Mouse (Mus musculus) CH12.LX (cell line): ENCODE results near the gene Caap1. TPM values are rescaled to one million over a fixed set of nuclear protein-coding genes. Genes with fewer than 3 reads are reported as not detected.

ENCODE experiments used
- DNase-seq: peaks from one replicate; pipeline ENCODE4 v3.0.0-alpha.2; 2013; ENCODE audit errors: extremely low read depth
- H3K27ac ChIP-seq: 2 replicates; pipeline ENCODE4 v1.5.1; 2012; ENCODE audit warnings: low read depth, mild to moderate bottlenecking, control low read depth, moderate library complexity; ENCODE audit not compliant: insufficient read depth
- H3K27me3 ChIP-seq: replicated peaks from 2 replicates; pipeline ENCODE3; 2012; ENCODE audit warnings: inconsistent platforms
- H3K36me3 ChIP-seq, 2 experiments: replicated peaks in 1 of 2; 2 replicates each; pipeline versions ENCODE3 to v1.6.1; 2012; ENCODE audit warnings: inconsistent platforms in 1 of 2, low read length in 1 of 2, mild to moderate bottlenecking in 1 of 2, mixed read lengths in 1 of 2, moderate library complexity in 1 of 2; ENCODE audit not compliant: control insufficient read depth in 1 of 2, insufficient read depth in 1 of 2
- H3K4me1 ChIP-seq, 2 experiments: 2 replicates each; pipeline ENCODE4 v1.6.1; 2012; ENCODE audit warnings: inconsistent platforms in 1 of 2, moderate library complexity in 1 of 2; ENCODE audit not compliant: insufficient read depth in 2 of 2, control insufficient read depth in 1 of 2
- H3K4me2 ChIP-seq: 2 replicates; pipeline ENCODE4 v1.6.1; 2012; ENCODE audit warnings: low read depth, mild to moderate bottlenecking, control low read depth; ENCODE audit not compliant: poor library complexity, insufficient read depth, severe bottlenecking
- H3K4me3 ChIP-seq, 3 experiments: fragments of 150-350 bp in 1 of 3; sonication (generic) in 1 of 3; replicated peaks in 1 of 3; 2 replicates each; pipeline versions ENCODE3 to v1.5.1; 2011 to 2012; ENCODE audit warnings: low read depth in 2 of 3, low read length in 2 of 3, mild to moderate bottlenecking in 2 of 3, moderate library complexity in 2 of 3, control low read depth in 1 of 3, improper control_type of control experiment in 1 of 3, inconsistent platforms in 1 of 3, mixed read lengths in 1 of 3; ENCODE audit not compliant: poor library complexity in 1 of 3
- H3K79me2 ChIP-seq: replicated peaks from 2 replicates; pipeline ENCODE4 v1.6.1; 2012; ENCODE audit warnings: mild to moderate bottlenecking, moderate library complexity; ENCODE audit not compliant: control insufficient read depth, poor library complexity, insufficient read depth, severe bottlenecking; ENCODE audit errors: extremely low read depth
- H3K9ac ChIP-seq: 2 replicates; pipeline ENCODE4 v1.6.1; 2012; ENCODE audit warnings: low read depth, mild to moderate bottlenecking, control low read depth, moderate library complexity; ENCODE audit not compliant: insufficient read depth
- H3K9me3 ChIP-seq: replicated peaks from 2 replicates; pipeline ENCODE3; 2012; ENCODE audit warnings: low read length, inconsistent platforms, mixed read lengths
- BHLHE40 ChIP-seq: IDR thresholded peaks from 2 replicates; pipeline ENCODE4 v1.6.1; 2011; ENCODE audit warnings: mild to moderate bottlenecking, low read depth, low read length, improper control_type of control experiment
- CHD1 ChIP-seq: IDR thresholded peaks from 2 replicates; pipeline ENCODE4 v1.6.1; 2012; ENCODE audit warnings: low read depth, low read length, improper control_type of control experiment, inconsistent platforms
- E2F4 ChIP-seq: IDR thresholded peaks from 2 replicates; pipeline ENCODE4 v1.6.1; 2011; ENCODE audit warnings: low read depth, low read length, improper control_type of control experiment; ENCODE audit not compliant: insufficient replicate concordance
- ELF1 ChIP-seq: IDR thresholded peaks from 2 replicates; pipeline ENCODE4 v1.6.1; 2014; ENCODE audit warnings: low read depth, mild to moderate bottlenecking, inconsistent platforms, low read length, improper control_type of control experiment
- GABPA ChIP-seq: IDR thresholded peaks from 2 replicates; pipeline ENCODE4 v1.6.1; 2012; ENCODE audit warnings: low read depth, low read length, improper control_type of control experiment, inconsistent platforms; ENCODE audit not compliant: insufficient replicate concordance
- HCFC1 ChIP-seq: IDR thresholded peaks from 2 replicates; pipeline ENCODE4 v1.6.1; 2012; ENCODE audit warnings: low read depth, mild to moderate bottlenecking, inconsistent platforms, low read length, improper control_type of control experiment
- IRF4 ChIP-seq: IDR thresholded peaks from 2 replicates; pipeline ENCODE4 v1.6.1; 2014; ENCODE audit warnings: low read depth, mild to moderate bottlenecking, inconsistent platforms, low read length, improper control_type of control experiment
- JUND ChIP-seq: conservative IDR thresholded peaks from 2 replicates; pipeline ENCODE4 v1.6.1; 2011; ENCODE audit warnings: low read depth, low read length, improper control_type of control experiment
- KAT2A ChIP-seq: IDR thresholded peaks from 2 replicates; pipeline ENCODE4 v1.6.1; 2012; ENCODE audit warnings: low read length, improper control_type of control experiment, inconsistent platforms; ENCODE audit not compliant: insufficient replicate concordance
- MAFK ChIP-seq: IDR thresholded peaks from 2 replicates; pipeline ENCODE4 v1.6.1; 2011; ENCODE audit warnings: low read length, improper control_type of control experiment; ENCODE audit not compliant: insufficient replicate concordance
- MAX ChIP-seq: IDR thresholded peaks from 2 replicates; pipeline ENCODE4 v1.6.1; 2011; ENCODE audit warnings: low read length, improper control_type of control experiment
- MAZ ChIP-seq: IDR thresholded peaks from 2 replicates; pipeline ENCODE4 v1.6.1; 2012; ENCODE audit warnings: low read depth, mild to moderate bottlenecking, inconsistent platforms, low read length, improper control_type of control experiment, moderate library complexity
- MEF2A ChIP-seq: IDR thresholded peaks from 2 replicates; pipeline ENCODE4 v1.6.1; 2014; ENCODE audit warnings: low read depth, mild to moderate bottlenecking, inconsistent platforms, low read length, improper control_type of control experiment, borderline replicate concordance
- MYC ChIP-seq: IDR thresholded peaks from 2 replicates; pipeline ENCODE4 v1.6.1; 2011; ENCODE audit warnings: low read depth, mild to moderate bottlenecking, improper control_type of control experiment, low read length
- NRF1 ChIP-seq: IDR thresholded peaks from 2 replicates; pipeline ENCODE4 v1.6.1; 2014; ENCODE audit warnings: low read depth, mild to moderate bottlenecking, inconsistent platforms, low read length, improper control_type of control experiment, moderate library complexity
- PAX5 ChIP-seq: IDR thresholded peaks from 2 replicates; pipeline ENCODE4 v1.6.1; 2012; ENCODE audit warnings: low read length, inconsistent platforms, mixed read lengths
- POLR2A ChIP-seq: IDR thresholded peaks from 2 replicates; pipeline ENCODE4 v1.6.1; 2011; ENCODE audit warnings: low read depth, mild to moderate bottlenecking, improper control_type of control experiment, low read length
- POLR2AphosphoS2 ChIP-seq: IDR thresholded peaks from 2 replicates; pipeline ENCODE4 v1.6.1; 2011; ENCODE audit warnings: low read depth, low read length, improper control_type of control experiment
- RAD21 ChIP-seq: IDR thresholded peaks from 2 replicates; pipeline ENCODE4 v1.6.1; 2011; ENCODE audit warnings: low read depth, mild to moderate bottlenecking, low read length, improper control_type of control experiment, moderate library complexity
- RCOR1 ChIP-seq: conservative IDR thresholded peaks from 2 replicates; pipeline ENCODE4 v1.6.1; 2012; ENCODE audit warnings: low read depth, mild to moderate bottlenecking, inconsistent platforms, low read length, improper control_type of control experiment
- SMC3 ChIP-seq: IDR thresholded peaks from 2 replicates; pipeline ENCODE4 v1.6.1; 2011; ENCODE audit warnings: low read depth, low read length, improper control_type of control experiment
- TBP ChIP-seq: conservative IDR thresholded peaks from 2 replicates; pipeline ENCODE4 v1.6.1; 2011; ENCODE audit warnings: low read depth, low read length, improper control_type of control experiment
- TCF12 ChIP-seq: IDR thresholded peaks from 2 replicates; pipeline ENCODE4 v1.6.1; 2014; ENCODE audit warnings: low read depth, mild to moderate bottlenecking, inconsistent platforms, low read length, improper control_type of control experiment
- UBTF ChIP-seq: IDR thresholded peaks from 2 replicates; pipeline ENCODE4 v1.6.1; 2012; ENCODE audit warnings: low read depth, mild to moderate bottlenecking, inconsistent platforms, low read length, improper control_type of control experiment, moderate library complexity
- USF1 ChIP-seq: IDR thresholded peaks from 2 replicates; pipeline ENCODE4 v1.6.1; 2014; ENCODE audit warnings: low read depth, mild to moderate bottlenecking, inconsistent platforms, low read length, improper control_type of control experiment
- ZC3H11A ChIP-seq: IDR thresholded peaks from 2 replicates; pipeline ENCODE4 v1.6.1; 2012; ENCODE audit warnings: low read depth, mild to moderate bottlenecking, inconsistent platforms, low read length, improper control_type of control experiment
- ZNF384 ChIP-seq: IDR thresholded peaks from 2 replicates; pipeline ENCODE4 v1.6.1; 2012; ENCODE audit warnings: low read depth, low read length, improper control_type of control experiment, inconsistent platforms
- dilution Hi-C: fragments of 300-500 bp; cut with MboI; formaldehyde crosslinking; loops from 2 replicates; pipeline ENCODE4 v1.14.3; 2020; ENCODE audit warnings: low sequenced_read_pairs; ENCODE audit not compliant: extremely low pct_unique_long_range_greater_than_20kb, extremely low pct_ligation_motif_present
- in situ Hi-C: fragments of 300-500 bp; cut with MboI; formaldehyde crosslinking; loops from 3 replicates; pipeline ENCODE4 v1.14.3; 2019; ENCODE audit warnings: low sequenced_read_pairs, low pct_ligation_motif_present, low pct_unique_long_range_greater_than_20kb, mixed read lengths
- polyA plus RNA-seq: library from polyadenylated mRNA; unstranded; fragments of >175 nt; gene quantifications from 2 replicates; pipeline ENCODE4 v1.2.1, GENCODE M21; 2012; ENCODE audit warnings: low read depth; ENCODE audit not compliant: insufficient read length
- total RNA-seq, 2 experiments: library from RNA; depleted of rRNA; stranded (reverse); fragments of 300-350 nt in 1 of 2; fragments of >200 nt in 1 of 2; gene quantifications; 2 replicates each; pipeline ENCODE4 v1.2.3; 2012 to 2014

The Caap1 gene
- total and polyA plus RNA-seq, 3 experiments = 10.2 to 34.1 (median 18.7) TPM

DNA sequence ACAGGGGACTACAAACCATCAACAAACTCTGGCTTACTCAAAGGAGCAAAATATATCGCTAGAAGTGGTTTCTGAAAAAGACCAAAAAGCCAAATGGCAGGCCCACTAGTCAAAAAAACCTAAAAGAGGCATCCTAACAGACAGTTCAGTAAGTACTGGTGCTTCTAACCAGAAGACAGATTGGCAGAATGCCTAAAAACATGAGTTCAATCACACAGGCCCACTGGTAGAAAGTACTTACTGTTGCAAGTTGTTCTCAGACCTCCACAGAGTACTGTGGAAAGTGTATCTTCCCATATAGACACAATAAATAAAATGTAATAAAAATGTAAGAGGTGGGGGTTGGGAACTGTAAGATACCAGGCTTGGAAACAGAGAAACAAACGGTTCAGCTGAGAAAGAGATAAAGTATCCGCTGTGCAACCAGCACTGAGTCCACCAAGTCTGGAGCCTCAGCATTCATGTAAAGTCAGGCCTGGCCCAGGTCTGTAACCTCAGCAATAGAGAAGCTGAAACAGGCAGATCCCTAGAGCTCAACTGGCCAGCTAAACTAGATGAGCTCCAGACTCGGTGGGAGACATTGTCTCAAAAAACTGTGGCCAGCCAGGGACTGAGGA, 35.3 kb upstream of the Caap1 start:
- Histone ChIP-seq H3K27me3 (no peaks in the 10 kb centered on the region), H3K4me3 (no peak overlapping the region), H3K4me2 (no peak overlapping the region), H3K9ac (no peak overlapping the region), H3K79me2 (peaks cover 37% of the 10 kb centered on the region), H3K4me1 (peaks cover 2 to 17% of the 10 kb centered on the region in 2 experiments; a peak in 2 of 4 replicates), H3K27ac (no peak overlapping the region), H3K36me3 (peaks cover 0 to 26% of the 10 kb centered on the region in 2 experiments), H3K9me3 (no peaks in the 10 kb centered on the region)
- in situ Hi-C loops (no loop called here), dilution Hi-C loops (no loop called here)
- no peak for DNase-seq
- TF ChIP-seq SMC3 (no peak), TCF12 (no peak), KAT2A (no peak), ZNF384 (no peak), USF1 (no peak), E2F4 (no peak), HCFC1 (no peak), MAFK (no peak), POLR2A (no peak), NRF1 (no peak), TBP (no peak), RAD21 (no peak), RCOR1 (no peak), POLR2AphosphoS2 (no peak), MYC (no peak), PAX5 (no peak), UBTF (no peak), IRF4 (no peak), MAZ (no peak), MEF2A (no peak)

DNA sequence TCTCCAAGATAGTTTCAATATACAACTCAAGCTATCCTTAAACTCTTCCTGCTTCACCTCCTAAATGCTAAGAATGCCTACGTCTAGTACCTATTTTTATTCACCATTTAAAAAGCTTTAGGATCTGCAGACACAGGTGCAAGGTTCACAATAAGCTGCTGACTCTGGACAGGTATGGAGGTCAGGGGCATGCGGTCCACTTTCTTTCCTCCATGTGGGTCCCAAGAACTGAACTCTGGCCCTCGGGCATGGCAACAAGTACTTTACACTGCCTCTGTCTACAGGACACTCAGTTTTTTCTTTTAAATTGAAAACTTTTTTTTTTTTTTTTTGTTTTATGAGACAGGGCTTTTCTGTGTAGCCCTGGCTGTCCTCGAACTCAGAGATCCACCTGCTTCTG, 16.1 kb upstream of the Caap1 start:
- TF ChIP-seq JUND (no peak), BHLHE40 (no peak), CHD1 (no peak), MAX (no peak), ZNF384 (no peak), E2F4 (no peak), POLR2A (no peak), USF1 (no peak), ELF1 (no peak), ZC3H11A (no peak), GABPA (no peak)
- TF ChIP-seq, all 38 proteins: peak for 0
- no peaks in the 10 kb centered on the region for H3K4me1 ChIP-seq
- H3K4me2 ChIP-seq = no peak overlapping the region
- no peak overlapping the region for H3K27ac ChIP-seq
- DNase-seq = no peak
- no peak overlapping the region for H3K9ac ChIP-seq
- no peaks in the 10 kb centered on the region for H3K27me3 ChIP-seq
- H3K9me3 ChIP-seq = no peaks in the 10 kb centered on the region
- peaks cover 9 to 67% of the 10 kb centered on the region in 2 experiments for H3K36me3 ChIP-seq
- no peaks in the 10 kb centered on the region for H3K79me2 ChIP-seq
- in situ Hi-C loops (no loop called here), dilution Hi-C loops (no loop called here)
- no peak overlapping the region for H3K4me3 ChIP-seq
